Mouse (Mus musculus): ENCODE results near the gene AU040320. TPM values are rescaled to one million over a fixed set of nuclear protein-coding genes. Genes with fewer than 3 reads are reported as not detected.

Gene AU040320
- 10 to 100 TPM; 53.4 to 60.0 TPM for total RNA-seq (2023)

GRCm38 (mm10) chr4:126753268-126754230 is at the start of gene AU040320, which contains the start of gene Ncdn:
TSS of gene AU040320 (plus strand) at chr4:126753544.
TSS of gene Ncdn (minus strand) at chr4:126753438.

GRCm38 (mm10) chr4:126736001-126736414 is 17.3 kb upstream of the AU040320 start, which contains the start of gene Tfap2e:
TSS of gene Tfap2e (minus strand) at chr4:126736240.

Other genes with a start within 250 kb of the AU040320 start
- under 1 TPM; 0.15 to 0.29 TPM for gene Ago4, start 220.1 kb upstream of the AU040320 start, total RNA-seq (2023)
- 10 to 100 TPM in 1 of 2 experiments, 1 to 10 TPM in 1; 9.8 to 12.2 TPM for gene Clspn, start 196.6 kb upstream of the AU040320 start, total RNA-seq (2023)
- under 1 TPM; 0.39 to 0.67 TPM for gene 5730409E04Rik, start 143.7 kb upstream of the AU040320 start, total RNA-seq (2023)
- 10 to 100 TPM; 79.0 to 86.3 TPM for gene Psmb2, start 75.9 kb upstream of the AU040320 start, total RNA-seq (2023)
- not detected for gene Tfap2e, start 17.3 kb upstream of the AU040320 start, total RNA-seq (2023)
- 10 to 100 TPM; 37.7 to 40.0 TPM for gene Ncdn, start 106 bp upstream of the AU040320 start, total RNA-seq (2023)
- 10 to 100 TPM; 41.7 to 44.4 TPM for gene Zmym4, start 214.6 kb downstream of the AU040320 start, total RNA-seq (2023)